Mouse (Mus musculus) stomach, embryonic 14.5 days (tissue): ENCODE data around the gene Arhgef28. TPM values are rescaled to one million over a fixed set of nuclear protein-coding genes. Genes with fewer than 3 reads are reported as not detected.
"Not testable (repeated sequence)": the region's sequence is repeated elsewhere in the genome, so short reads cannot be mapped to it uniquely, and the experiment has no call there.

ENCODE experiments used
- ATAC-seq: fragments of 200-750 bp; cut with Nextera tagmentation; 2 replicates; pipeline ENCODE4 v1.8.0; 2017; ENCODE audit warnings: low read depth, moderate TSS enrichment; ENCODE audit not compliant: insufficient number of reproducible peaks, insufficient read depth, low FRiP score
- H3K27ac ChIP-seq: fragments of 300-500 bp; sonication (generic); 2 replicates; pipeline ENCODE4 v1.5.1; 2014; ENCODE audit warnings: mild to moderate bottlenecking, low read length, moderate library complexity, mixed read lengths
- H3K27me3 ChIP-seq: fragments of 300-500 bp; sonication (generic); 2 replicates; pipeline ENCODE4 v1.6.1; 2014; ENCODE audit warnings: low read length, control low read depth, mixed read lengths; ENCODE audit not compliant: control insufficient read depth, insufficient read depth
- H3K36me3 ChIP-seq: fragments of 300-500 bp; sonication (generic); 2 replicates; pipeline ENCODE4 v1.6.1; 2014; ENCODE audit warnings: mild to moderate bottlenecking, control low read depth, low read length, moderate library complexity, mixed read lengths; ENCODE audit not compliant: control insufficient read depth, insufficient read depth
- H3K4me1 ChIP-seq: fragments of 300-500 bp; sonication (generic); 2 replicates; pipeline ENCODE4 v1.6.1; 2014; ENCODE audit warnings: low read length, control low read depth, mixed read lengths; ENCODE audit not compliant: control insufficient read depth, insufficient read depth
- H3K4me2 ChIP-seq: fragments of 300-500 bp; sonication (generic); replicated peaks from 2 replicates; pipeline ENCODE4 v1.6.1; 2014; ENCODE audit warnings: low read depth, low read length, control low read depth
- H3K4me3 ChIP-seq: fragments of 300-500 bp; sonication (generic); 2 replicates; pipeline ENCODE4 v1.5.1; 2014; ENCODE audit warnings: low read depth, low read length, control low read depth
- H3K9ac ChIP-seq: fragments of 300-500 bp; sonication (generic); replicated peaks from 2 replicates; pipeline ENCODE4 v1.6.1; 2014; ENCODE audit warnings: low read depth, mild to moderate bottlenecking, control low read depth, low read length, moderate library complexity, mixed read lengths
- H3K9me3 ChIP-seq: fragments of 300-500 bp; sonication (generic); 2 replicates; pipeline ENCODE4 v1.6.1; 2016; ENCODE audit warnings: low read depth, low read length, control low read depth; ENCODE audit not compliant: control insufficient read depth
- WGBS: fragments of 180-500 bp; shearing (Covaris S2); extraction: QIAGEN DNeasy Blood & Tissue Kit; methylation state at CpG from one replicate; pipeline ENCODE4 v1.1.7; 2014; 5-methylcytosine and 5-hydroxymethylcytosine counted together
- polyA plus RNA-seq: library from polyadenylated mRNA; unstranded; fragments of >200 nt; fragmentation: Nextera tagmentation; extraction: Ambion mirVana; gene quantifications from 2 replicates; pipeline ENCODE4 v1.2.1, GENCODE M21; 2014

Gene Arhgef28
- polyA plus RNA-seq, 1 experiment from 2014 or later: 28.4 TPM

DNA sequence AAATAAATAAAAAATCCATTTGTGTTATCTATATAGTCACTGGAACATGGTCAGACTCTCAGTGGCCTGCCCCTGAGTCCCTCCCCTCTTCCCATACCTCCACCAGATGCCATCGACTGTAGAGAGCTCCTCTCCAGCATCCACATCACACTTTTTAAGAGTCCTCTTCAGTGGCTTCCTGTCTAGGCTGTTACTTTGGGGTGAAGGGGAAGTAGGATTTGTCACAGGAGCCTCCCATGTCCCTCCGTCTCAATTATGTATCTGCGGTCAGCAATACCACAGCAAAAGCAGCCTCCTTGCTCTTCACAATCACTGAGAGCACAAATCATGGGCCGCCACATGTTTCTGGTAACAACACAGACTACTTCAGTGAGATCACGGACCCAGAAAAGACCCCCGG, 135.8 kb downstream of the Arhgef28 start:
- Histone ChIP-seq H3K9ac (no peak overlapping the region), H3K36me3 (no peaks in the 10 kb centered on the region), H3K27me3 (no peaks in the 10 kb centered on the region), H3K4me1 (no peaks in the 10 kb centered on the region), H3K4me3 (no peak overlapping the region), H3K4me2 (no peak overlapping the region), H3K9me3 (no peaks in the 10 kb centered on the region), H3K27ac (no peak overlapping the region)
- 86% methylated on average over 6 of the region's 6 CpGs for WGBS
- ATAC-seq: no peak

- Histone ChIP-seq H3K27me3 (no peaks in the 10 kb centered on the region), H3K27ac (no peak overlapping the region), H3K4me2 (no peak overlapping the region), H3K36me3 (no peaks in the 10 kb centered on the region), H3K4me1 (no peaks in the 10 kb centered on the region), H3K9me3 (no peaks in the 10 kb centered on the region), H3K9ac (no peak overlapping the region), H3K4me3 (no peak overlapping the region)
- ATAC-seq: no peak
- 88% methylated on average over 6 of the region's 6 CpGs for WGBS
These were observed 136.6 kb downstream of the Arhgef28 start for GRCm38 (mm10) chr13:98069646-98070045.

GRCm38 (mm10) chr13:98062843-98063242, 143.4 kb downstream of the Arhgef28 start:
- 56% methylated on average over 4 of the region's 4 CpGs for WGBS
- Histone ChIP-seq H3K4me2 (no peak overlapping the region), H3K9me3 (no peaks in the 10 kb centered on the region), H3K27me3 (no peaks in the 10 kb centered on the region), H3K27ac (no peak overlapping the region), H3K4me3 (no peak overlapping the region), H3K9ac (no peak overlapping the region), H3K36me3 (no peaks in the 10 kb centered on the region), H3K4me1 (no peaks in the 10 kb centered on the region)
- no peak for ATAC-seq

DNA sequence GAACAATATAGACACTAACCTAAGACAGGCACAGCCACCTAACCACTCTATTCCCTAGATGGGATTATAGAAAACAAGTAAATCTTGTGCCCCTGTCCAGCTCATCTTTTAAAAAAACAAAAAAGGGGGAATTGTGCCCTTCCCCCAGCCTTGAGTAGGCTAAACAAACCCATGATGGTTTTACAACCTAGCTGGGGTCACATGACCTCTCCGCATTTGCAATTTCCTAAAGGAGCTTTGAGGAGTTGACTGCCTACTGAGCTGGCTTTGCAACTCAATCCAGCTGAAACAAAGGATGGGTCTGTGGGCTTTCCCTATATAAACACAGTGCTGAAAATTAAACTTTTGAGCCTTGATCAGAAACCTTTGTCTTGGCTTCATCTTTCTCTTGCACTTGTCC, 146.1 kb downstream of the Arhgef28 start:
- not testable (repeated sequence) for H3K4me1 ChIP-seq, H3K4me2 ChIP-seq, H3K27ac ChIP-seq, H3K27me3 ChIP-seq, ATAC-seq, H3K4me3 ChIP-seq, H3K36me3 ChIP-seq, H3K9me3 ChIP-seq, H3K9ac ChIP-seq
- WGBS: 69% methylated on average over 1 of the region's 1 CpGs

GRCm38 (mm10) chr13:98055194-98055593, 151.0 kb downstream of the Arhgef28 start:
- no peak for ATAC-seq
- Histone ChIP-seq H3K9me3 (no peaks in the 10 kb centered on the region), H3K27me3 (no peaks in the 10 kb centered on the region), H3K4me2 (no peak overlapping the region), H3K27ac (no peak overlapping the region), H3K36me3 (no peaks in the 10 kb centered on the region), H3K4me3 (no peak overlapping the region), H3K9ac (no peak overlapping the region), H3K4me1 (0 out of 2 replicates have a peak, but pooled peaks cover 5% of the 10 kb centered on the region)
- 90% methylated on average over 8 of the region's 8 CpGs for WGBS

GRCm38 (mm10) chr13:98040628-98041150, 165.6 kb downstream of the Arhgef28 start:
- H3K27me3 ChIP-seq: no peaks in the 10 kb centered on the region
- H3K36me3 ChIP-seq: no peaks in the 10 kb centered on the region
- H3K4me1 ChIP-seq: no peaks in the 10 kb centered on the region
- ATAC-seq: no peak
- H3K9me3 ChIP-seq: no peaks in the 10 kb centered on the region
- H3K9ac ChIP-seq: no peak overlapping the region
- no peak overlapping the region for H3K4me3 ChIP-seq
- H3K27ac ChIP-seq: no peak overlapping the region
- WGBS: 73% methylated on average over 3 of the region's 3 CpGs
- H3K4me2 ChIP-seq: no peak overlapping the region

- no peak overlapping the region for H3K4me3 ChIP-seq
- H3K36me3 ChIP-seq: no peaks in the 10 kb centered on the region
- H3K4me2 ChIP-seq: no peak overlapping the region
- no peaks in the 10 kb centered on the region for H3K4me1 ChIP-seq
- H3K27ac ChIP-seq: no peak overlapping the region
- no peak overlapping the region for H3K9ac ChIP-seq
- ATAC-seq: no peak
- no peaks in the 10 kb centered on the region for H3K27me3 ChIP-seq
- WGBS: 57% methylated on average over 3 of the region's 3 CpGs
- H3K9me3 ChIP-seq: no peaks in the 10 kb centered on the region
These were observed 167.5 kb downstream of the Arhgef28 start for GRCm38 (mm10) chr13:98038731-98039130.

- Histone ChIP-seq H3K4me2 (no peak overlapping the region), H3K4me1 (no peaks in the 10 kb centered on the region), H3K4me3 (no peak overlapping the region), H3K27me3 (no peaks in the 10 kb centered on the region), H3K36me3 (no peaks in the 10 kb centered on the region), H3K27ac (no peak overlapping the region), H3K9ac (no peak overlapping the region), H3K9me3 (no peaks in the 10 kb centered on the region)
- no peak for ATAC-seq
These were observed 168.5 kb downstream of the Arhgef28 start for GRCm38 (mm10) chr13:98037693-98038092.

DNA sequence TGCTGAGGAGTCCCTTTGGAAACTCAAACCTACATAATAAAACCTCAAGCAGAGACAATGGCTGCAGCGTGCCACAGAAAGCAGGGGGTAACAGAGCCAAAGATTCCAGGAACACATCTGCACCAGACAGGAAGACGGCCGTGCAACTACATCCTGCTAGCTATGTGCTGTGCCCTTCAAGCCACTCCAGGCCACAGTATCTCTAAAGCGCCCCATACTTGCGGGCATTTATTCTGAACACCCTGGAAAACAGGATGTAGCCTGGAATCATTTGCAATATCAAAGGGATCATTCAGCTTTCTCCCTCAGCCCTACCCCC, 174.6 kb downstream of the Arhgef28 start:
- WGBS: 37% methylated on average over 5 of the region's 5 CpGs
- Histone ChIP-seq H3K27ac (no peak overlapping the region), H3K4me2 (peak overlapping the region; percentile 24), H3K9me3 (no peaks in the 10 kb centered on the region), H3K9ac (no peak overlapping the region), H3K36me3 (no peaks in the 10 kb centered on the region), H3K4me1 (0 out of 2 replicates have a peak, but pooled peaks cover 2% of the 10 kb centered on the region), H3K4me3 (peak overlapping the region; percentile 6; the same call in 1 of the 2 replicates), H3K27me3 (no peaks in the 10 kb centered on the region)
- ATAC-seq: no peak
